Mouse (Mus musculus) spleen, embryonic (tissue): ENCODE measurements around the gene Oas1f.
"Not testable (repeated sequence)": the region's sequence is repeated elsewhere in the genome, so short reads cannot be mapped to it uniquely, and the experiment has no call there.

Experiments used
- CTCF ChIA-PET: fragments of 350-600 bp; sonication (Branson Sonifier 250); formaldehyde crosslinking; loops from one replicate; lab custom pipeline; 2022; lab: Charles Lee

Gene Oas1f

DNA sequence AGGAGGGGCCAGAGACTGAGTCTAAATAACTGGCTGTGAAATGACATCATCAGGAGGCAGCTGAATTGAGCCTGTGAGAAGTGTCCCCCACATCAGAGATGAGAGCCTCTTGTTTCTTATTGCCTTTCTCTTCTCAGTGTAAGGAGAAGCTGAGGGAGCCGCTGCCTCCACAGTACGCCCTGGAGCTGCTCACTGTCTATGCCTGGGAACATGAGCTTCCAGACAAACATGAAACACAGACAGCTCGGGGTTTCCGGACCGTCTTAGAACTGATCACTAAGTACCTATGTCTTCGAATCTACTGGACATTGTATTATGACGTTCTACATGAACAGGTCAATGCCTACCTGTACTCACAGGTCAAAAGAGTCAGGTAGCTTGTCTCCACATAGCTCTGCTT is 23.6 kb downstream of the Oas1f start:
- CTCF ChIA-PET = no interaction called here

- CTCF ChIA-PET = no interaction called here
Measured at GRCm38 (mm10) chr5:120871469-120871868, 24.3 kb downstream of the Oas1f start.

GRCm38 (mm10) chr5:120876839-120877238 is 29.7 kb downstream of the Oas1f start:
- CTCF ChIA-PET = not testable (repeated sequence)

- CTCF ChIA-PET = not testable (repeated sequence)
Measured at GRCm38 (mm10) chr5:120877407-120877806, 30.2 kb downstream of the Oas1f start.

DNA sequence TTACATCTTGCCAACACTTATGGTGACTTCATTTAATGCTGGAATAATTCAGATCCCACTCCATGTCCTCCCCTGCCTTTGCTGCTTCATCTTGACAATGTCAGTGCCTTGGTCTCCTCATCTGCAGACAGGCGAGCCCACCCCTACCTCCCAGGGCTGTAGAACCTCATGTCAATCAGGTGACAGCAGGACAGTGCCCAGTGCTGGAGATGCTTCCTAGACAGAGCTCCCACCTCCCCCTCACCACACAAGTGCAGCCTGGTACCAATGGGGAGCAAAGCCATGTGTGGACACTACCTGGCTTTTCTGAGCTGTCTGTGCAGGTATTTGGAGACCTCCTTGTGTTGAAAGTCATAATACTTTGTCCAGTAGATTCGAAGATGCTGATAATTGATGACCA is 31.6 kb downstream of the Oas1f start:
- CTCF ChIA-PET = not testable (repeated sequence)

DNA sequence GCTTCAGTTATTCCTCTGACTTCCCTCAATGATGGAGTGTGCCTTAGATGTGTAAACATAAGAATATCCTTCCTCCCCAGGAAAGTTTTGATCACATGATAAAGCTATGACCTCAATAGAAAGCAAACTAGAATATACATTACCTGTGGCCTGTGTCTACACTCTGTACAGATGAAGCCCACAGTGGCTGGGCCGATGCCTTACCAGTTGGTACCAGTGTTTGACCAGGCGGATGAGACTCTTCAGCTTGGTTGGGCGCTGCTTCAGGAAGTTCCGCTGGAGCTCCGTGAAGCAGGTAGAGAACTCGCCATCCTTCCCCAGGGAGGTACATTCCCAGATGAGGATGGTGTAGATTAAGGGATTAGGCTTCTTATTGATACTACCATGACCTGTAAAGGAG is 34.5 kb downstream of the Oas1f start:
- CTCF ChIA-PET = not testable (repeated sequence)

DNA sequence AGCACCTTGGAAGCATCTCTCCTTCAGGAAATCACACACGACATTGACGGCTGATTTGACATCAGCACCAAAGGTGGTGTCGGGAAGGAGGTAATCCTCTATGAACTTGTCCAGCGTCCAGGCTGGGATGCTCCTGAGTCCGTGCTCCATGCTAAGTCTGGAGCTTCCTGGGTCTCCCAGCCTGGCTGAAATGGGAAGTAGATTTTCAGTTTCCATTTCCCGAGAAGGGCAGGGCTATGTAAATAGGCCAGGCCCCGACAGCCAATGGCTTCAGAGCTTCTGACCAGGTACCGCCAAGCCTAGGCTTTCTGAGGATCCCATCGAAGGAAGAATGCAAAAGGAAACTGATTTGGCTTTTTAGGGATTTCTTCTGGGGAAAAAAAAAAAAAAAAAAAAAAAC is 40.2 kb downstream of the Oas1f start, which contains the start of gene Oas1g:
Oas1g (minus strand) TSS at position 201 of the 400 bp plus-strand sequence.
- CTCF ChIA-PET = interaction anchor here (0.7 kb wide), 1 partner anchor 913 kb away, joined by 5 read pairs; no protein-coding TSS in a partner anchor

- CTCF ChIA-PET = interaction anchor here (0.7 kb wide), 1 partner anchor 912 kb away, joined by 5 read pairs; no protein-coding TSS in a partner anchor
Measured at GRCm38 (mm10) chr5:120887831-120888230, 40.7 kb downstream of the Oas1f start.

- CTCF ChIA-PET = interaction anchor here (0.6 to 0.7 kb wide), 2 partner anchors 20 to 912 kb away, joined by 5 to 8 read pairs; no protein-coding TSS in a partner anchor
Measured at GRCm38 (mm10) chr5:120888294-120888815, 41.2 kb downstream of the Oas1f start.

GRCm38 (mm10) chr5:120890026-120890425 is 42.9 kb downstream of the Oas1f start:
- CTCF ChIA-PET = no interaction called here

DNA sequence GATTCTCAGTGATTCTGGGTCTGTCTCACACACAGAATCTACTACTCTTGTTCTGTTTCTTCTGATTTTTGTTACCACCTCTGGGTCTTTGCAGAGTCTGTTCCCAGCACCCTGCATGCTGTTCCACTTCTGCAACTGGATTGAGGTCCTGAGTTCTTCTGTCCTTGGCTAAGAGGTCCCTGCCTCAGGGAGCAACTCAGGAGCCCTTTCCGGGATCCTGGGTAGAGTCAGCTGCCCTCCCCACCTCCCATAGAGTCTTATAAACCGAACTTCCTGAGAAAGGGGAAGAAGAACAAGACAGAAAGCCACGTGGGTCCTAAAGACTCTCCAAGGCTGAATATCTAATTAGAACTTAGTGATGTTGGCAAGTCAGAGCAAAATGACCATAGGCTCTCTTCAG is 43.8 kb downstream of the Oas1f start:
- CTCF ChIA-PET = no interaction called here

GRCm38 (mm10) chr5:120891566-120892242 is 44.5 kb downstream of the Oas1f start:
- CTCF ChIA-PET = not testable (repeated sequence)

DNA sequence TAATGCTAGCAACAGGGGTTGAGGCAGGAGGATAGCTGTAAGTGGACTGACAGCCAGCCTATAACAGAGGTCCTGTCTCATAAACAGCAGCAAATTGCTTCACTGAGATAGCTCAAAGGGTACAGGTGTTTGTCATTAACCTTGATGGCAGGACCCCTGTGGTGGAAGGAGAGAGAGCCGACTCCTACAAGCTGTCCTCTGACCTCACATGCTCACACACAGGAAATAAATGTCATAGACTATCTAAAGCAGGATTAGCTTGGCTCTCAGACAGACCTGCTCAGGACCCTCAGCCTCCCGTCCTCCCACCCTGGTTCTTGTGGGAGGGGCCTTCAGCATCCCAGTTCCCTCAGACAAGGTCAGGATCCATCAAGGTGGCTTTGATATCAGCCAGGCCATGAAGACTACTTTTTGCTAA is 45.1 kb downstream of the Oas1f start:
- CTCF ChIA-PET = no interaction called here

DNA sequence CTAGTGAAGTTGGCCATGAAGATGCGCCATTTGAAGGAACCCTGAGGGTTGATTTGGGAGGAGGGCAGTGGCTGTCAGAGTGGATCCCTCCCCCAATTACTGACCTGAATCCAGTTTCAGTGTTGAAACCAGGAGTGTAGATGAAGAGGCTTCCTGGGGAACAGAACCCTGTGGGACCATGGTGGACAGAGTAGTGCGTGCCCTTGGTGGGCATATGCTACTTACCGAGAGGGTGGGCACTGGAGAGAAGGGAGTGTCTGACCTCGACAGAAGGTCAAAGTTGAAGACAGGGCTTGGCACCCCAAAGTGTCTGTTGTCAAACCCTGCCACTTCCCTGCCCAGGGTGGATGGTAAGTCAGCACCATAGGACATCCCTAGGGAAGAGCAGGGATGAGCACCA is 46.7 kb downstream of the Oas1f start:
- CTCF ChIA-PET = not testable (repeated sequence)

GRCm38 (mm10) chr5:120894692-120895091 is 47.5 kb downstream of the Oas1f start:
- CTCF ChIA-PET = not testable (repeated sequence)

DNA sequence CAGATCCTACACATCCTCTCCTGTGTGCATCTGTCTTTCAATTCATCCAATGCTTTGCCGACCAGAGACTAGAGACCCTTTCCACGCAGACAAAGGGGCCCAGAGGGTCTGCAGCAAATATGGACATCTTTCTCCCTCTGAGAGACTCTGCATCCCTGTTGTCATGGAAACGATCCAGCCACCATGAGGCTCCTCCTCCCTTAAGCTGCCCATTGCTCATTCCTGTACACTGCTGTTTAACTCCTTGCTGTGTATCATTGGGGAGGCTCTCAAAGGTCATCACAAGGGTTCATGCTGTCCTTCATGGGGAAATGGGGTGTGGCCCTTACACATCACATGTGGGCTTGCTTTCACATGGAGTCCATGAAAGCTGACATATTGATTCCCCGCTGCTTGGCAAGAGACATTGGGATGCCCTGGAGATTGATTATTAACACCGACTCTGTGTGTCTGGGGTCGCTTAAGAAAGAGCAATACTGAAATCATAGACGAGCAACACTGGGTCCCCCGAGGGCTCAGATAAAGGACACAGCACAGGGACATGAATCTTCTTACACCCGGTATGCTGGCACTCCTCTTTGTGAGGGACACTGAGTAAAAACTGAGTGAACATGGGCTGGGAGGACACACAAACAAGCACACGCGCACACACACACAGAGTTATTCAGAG is 48.2 kb downstream of the Oas1f start:
- CTCF ChIA-PET = no interaction called here

GRCm38 (mm10) chr5:120898307-120898706 is 51.1 kb downstream of the Oas1f start:
- CTCF ChIA-PET = no interaction called here

DNA sequence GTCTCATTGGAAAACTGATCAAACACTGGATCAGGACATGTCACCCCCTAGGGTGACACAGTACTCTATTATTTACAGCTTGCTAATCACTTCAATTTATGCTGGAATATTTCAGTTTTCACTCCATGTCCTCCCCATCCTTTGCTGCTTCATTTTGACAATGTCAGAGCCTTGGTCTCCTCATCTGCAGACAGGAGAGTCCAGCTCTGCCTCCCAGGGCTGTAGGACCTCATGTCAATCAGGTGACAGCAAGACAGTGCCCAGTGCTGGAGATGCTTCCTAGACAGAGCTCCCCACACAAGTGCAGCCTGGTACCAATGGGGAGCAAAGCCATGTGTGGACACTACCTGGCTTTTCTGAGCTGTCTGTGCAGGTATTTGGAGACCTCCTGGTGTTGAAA is 51.6 kb downstream of the Oas1f start:
- CTCF ChIA-PET = no interaction called here

DNA sequence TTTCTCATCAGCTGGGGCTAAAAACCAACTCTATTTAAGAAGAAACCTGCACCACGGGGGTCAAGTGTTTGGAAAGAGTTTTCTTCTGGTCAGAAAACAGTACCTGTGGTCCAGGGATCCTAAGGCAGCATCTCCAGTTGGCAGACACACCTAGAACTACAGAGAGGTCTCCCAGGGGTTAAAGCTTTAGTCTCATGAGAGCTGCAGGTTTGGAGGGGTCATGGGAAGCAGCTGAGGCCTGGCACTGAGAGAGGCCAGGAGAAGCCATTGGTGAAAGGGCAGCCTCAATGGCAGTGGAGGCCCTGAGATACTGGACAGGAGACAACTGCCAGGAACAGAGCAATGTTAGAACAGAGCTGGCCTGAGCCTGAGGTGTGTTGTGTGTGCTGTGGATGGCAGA is 53.5 kb downstream of the Oas1f start:
- CTCF ChIA-PET = no interaction called here

DNA sequence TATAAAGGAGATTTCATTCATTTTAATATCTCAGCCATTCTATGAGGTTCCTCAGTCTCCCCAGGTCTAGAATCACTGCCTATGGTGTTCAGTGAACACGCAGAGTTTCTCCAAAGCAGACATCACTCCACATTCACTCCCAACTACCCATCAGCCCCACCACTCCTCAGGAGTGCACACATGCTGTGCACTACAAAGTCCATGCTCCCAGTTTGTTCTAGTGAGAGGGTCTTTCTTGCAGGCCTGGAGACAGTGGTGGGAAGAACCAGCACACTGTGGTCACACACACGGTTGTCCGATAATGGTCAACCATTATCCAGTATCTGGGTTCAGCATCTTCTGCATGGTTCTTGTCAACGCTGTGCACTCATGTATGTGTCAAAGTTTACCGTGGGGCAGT is 54.9 kb downstream of the Oas1f start:
- CTCF ChIA-PET = no interaction called here

- CTCF ChIA-PET = interaction anchor here (0.6 kb wide), 1 partner anchor 69 kb away, joined by 5 read pairs; no protein-coding TSS in a partner anchor
Measured at GRCm38 (mm10) chr5:120906791-120907733, 59.9 kb downstream of the Oas1f start, which contains the start of gene Oas1a. Gene Oas1a, minus strand, starts transcription at chr5:120907521.
